Mouse (Mus musculus) ES-Bruce4 (cell line): ENCODE results near the gene Slc39a11.

Experiments
- EP300 ChIP-seq: IDR thresholded peaks from 2 replicates; pipeline ENCODE4 v1.6.1; 2011; ENCODE audit warnings: low read depth, low read length; ENCODE audit not compliant: insufficient read depth
- POLR2A ChIP-seq: IDR thresholded peaks from one replicate; pipeline ENCODE4 v1.8.1; 2011; ENCODE audit warnings: low read length; ENCODE audit not compliant: insufficient read depth

GRCm38 (mm10) chr11:113649353-113650210 lies at the start of gene Slc39a11:
- no peak for TF ChIP-seq EP300
- TF ChIP-seq POLR2A: no peak
